Mouse (Mus musculus) midbrain, postnatal 0 days (tissue): ENCODE data around the gene Mroh3. TPM values are rescaled to one million over a fixed set of nuclear protein-coding genes. Genes with fewer than 3 reads are reported as not detected.

Experiments used
- ATAC-seq: fragments of 200-750 bp; cut with Nextera tagmentation; 2 replicates; pipeline ENCODE4 v1.8.0; 2017; ENCODE audit warnings: moderate number of reproducible peaks, mild to moderate bottlenecking, moderate TSS enrichment, moderate library complexity; ENCODE audit not compliant: low FRiP score
- DNase-seq: peaks from one replicate; pipeline ENCODE4 v3.0.0-alpha.2; 2015; ENCODE audit warnings: low spot score
- H3K27ac ChIP-seq: fragments of 300-500 bp; sonication (generic); 2 replicates; pipeline ENCODE4 v1.5.1; 2014; ENCODE audit warnings: low read depth, mild to moderate bottlenecking, low read length, mixed read lengths
- H3K27me3 ChIP-seq: fragments of 300-500 bp; sonication (generic); 2 replicates; pipeline ENCODE4 v1.6.1; 2014; ENCODE audit warnings: low read length, control low read depth, mixed read lengths; ENCODE audit not compliant: insufficient read depth
- H3K36me3 ChIP-seq: fragments of 300-500 bp; sonication (generic); 2 replicates; pipeline ENCODE4 v1.6.1; 2014; ENCODE audit warnings: low read length, control low read depth, mixed read lengths; ENCODE audit not compliant: insufficient read depth
- H3K4me1 ChIP-seq: fragments of 300-500 bp; sonication (generic); 2 replicates; pipeline ENCODE4 v1.6.1; 2014; ENCODE audit warnings: mild to moderate bottlenecking, control low read depth, antibody characterized with exemption, low read length, mixed read lengths; ENCODE audit not compliant: insufficient read depth
- H3K4me2 ChIP-seq: fragments of 300-500 bp; sonication (generic); 2 replicates; pipeline ENCODE4 v1.6.1; 2014; ENCODE audit warnings: low read depth, mild to moderate bottlenecking, low read length, mixed read lengths; ENCODE audit not compliant: poor library complexity, severe bottlenecking
- H3K4me3 ChIP-seq: fragments of 300-500 bp; sonication (generic); 2 replicates; pipeline ENCODE4 v1.5.1; 2014; ENCODE audit warnings: low read depth, mild to moderate bottlenecking, low read length, moderate library complexity
- H3K9ac ChIP-seq: fragments of 300-500 bp; sonication (generic); replicated peaks from 2 replicates; pipeline ENCODE4 v1.6.1; 2014; ENCODE audit warnings: mild to moderate bottlenecking, low read length, moderate library complexity, mixed read lengths; ENCODE audit not compliant: poor library complexity, severe bottlenecking
- H3K9me3 ChIP-seq: fragments of 300-500 bp; sonication (generic); 2 replicates; pipeline ENCODE4 v1.6.1; 2016; ENCODE audit warnings: low read length, control low read depth
- CTCF ChIP-seq: IDR thresholded peaks from 2 replicates; pipeline ENCODE4 v1.5.1; 2016; ENCODE audit warnings: antibody characterized with exemption, mild to moderate bottlenecking
- WGBS: fragments of 180-500 bp; shearing (Covaris S2); extraction: QIAGEN DNeasy Blood & Tissue Kit; methylation state at CpG from one replicate; pipeline ENCODE4 v1.1.7; 2014; 5-methylcytosine and 5-hydroxymethylcytosine counted together
- polyA plus RNA-seq: library from polyadenylated mRNA; unstranded; fragments of >200 nt; fragmentation: Nextera tagmentation; extraction: Ambion mirVana; gene quantifications from 2 replicates; pipeline ENCODE4 v1.2.1, GENCODE M21; 2015
- total RNA-seq: library from RNA; depleted of rRNA; stranded (reverse); fragments of >200 nt; gene quantifications from 2 replicates; pipeline ENCODE4 v1.2.3, GENCODE M21; 2014

The Mroh3 gene
- total and polyA plus RNA-seq, 2 experiments from 2014 or later = 0.27 TPM; not detected in 1

GRCm38 (mm10) chr1:136175183-136175582, 37.4 kb downstream of the Mroh3 start:
- DNase-seq (peak; percentile 69), ATAC-seq (no peak)
- H3K9ac ChIP-seq = no peak overlapping the region
- H3K4me2 ChIP-seq = no peak overlapping the region
- peaks cover 52% of the 10 kb centered on the region for H3K36me3 ChIP-seq
- no peaks in the 10 kb centered on the region for H3K9me3 ChIP-seq
- H3K4me1 ChIP-seq = no peaks in the 10 kb centered on the region; the same call in 1 of the 2 replicates
- H3K27me3 ChIP-seq = no peaks in the 10 kb centered on the region
- H3K4me3 ChIP-seq = no peak overlapping the region
- no peak overlapping the region for H3K27ac ChIP-seq
- 39% methylated on average over 6 of the region's 6 CpGs for WGBS
- TF ChIP-seq CTCF = peak; percentile 81

GRCm38 (mm10) chr1:136174101-136174606, 38.5 kb downstream of the Mroh3 start:
- 0 out of 2 replicates have a peak, but pooled peaks have one; percentile 10 for ATAC-seq
- DNase-seq = peak; percentile 50
- Histone ChIP-seq H3K27ac (peak overlapping the region; percentile 8; the same call in 1 of the 2 replicates), H3K4me2 (no peak overlapping the region), H3K4me1 (no peaks in the 10 kb centered on the region; the same call in 1 of the 2 replicates), H3K9ac (0 out of 2 replicates have a peak overlapping the region, but pooled peaks have one; percentile 1), H3K9me3 (no peaks in the 10 kb centered on the region), H3K27me3 (no peaks in the 10 kb centered on the region), H3K4me3 (no peak overlapping the region), H3K36me3 (peaks cover 58% of the 10 kb centered on the region)
- TF ChIP-seq CTCF = no peak
- WGBS = 15% methylated on average over 13 of the region's 13 CpGs

- H3K27me3 ChIP-seq = no peaks in the 10 kb centered on the region
- no peaks in the 10 kb centered on the region for H3K9me3 ChIP-seq
- H3K4me3 ChIP-seq = no peak overlapping the region
- ATAC-seq (no peak), DNase-seq (no peak)
- H3K36me3 ChIP-seq = peaks cover 71% of the 10 kb centered on the region
- H3K4me2 ChIP-seq = no peak overlapping the region
- TF ChIP-seq CTCF = no peak
- 70% methylated on average over 12 of the region's 12 CpGs for WGBS
- H3K4me1 ChIP-seq = no peaks in the 10 kb centered on the region; the same call in 1 of the 2 replicates
- no peak overlapping the region for H3K27ac ChIP-seq
- no peak overlapping the region for H3K9ac ChIP-seq
Observed at GRCm38 (mm10) chr1:136172696-136173095, 39.9 kb downstream of the Mroh3 start.

- Histone ChIP-seq H3K36me3 (peaks cover 72% of the 10 kb centered on the region), H3K9ac (no peak overlapping the region), H3K4me3 (no peak overlapping the region), H3K9me3 (no peaks in the 10 kb centered on the region), H3K27me3 (no peaks in the 10 kb centered on the region), H3K4me1 (no peaks in the 10 kb centered on the region; the same call in 1 of the 2 replicates), H3K4me2 (no peak overlapping the region), H3K27ac (no peak overlapping the region)
- peak; percentile 98 for TF ChIP-seq CTCF
- peak; percentile 94 for DNase-seq
- WGBS = 13% methylated on average over 5 of the region's 5 CpGs
- peak; percentile 78 for ATAC-seq
Observed at GRCm38 (mm10) chr1:136170109-136170508, 42.5 kb downstream of the Mroh3 start.

GRCm38 (mm10) chr1:136167657-136168056, 45.0 kb downstream of the Mroh3 start:
- Histone ChIP-seq H3K27me3 (no peaks in the 10 kb centered on the region), H3K9ac (no peak overlapping the region), H3K36me3 (peaks cover 83% of the 10 kb centered on the region), H3K4me3 (no peak overlapping the region), H3K27ac (no peak overlapping the region), H3K9me3 (no peaks in the 10 kb centered on the region), H3K4me2 (no peak overlapping the region), H3K4me1 (no peaks in the 10 kb centered on the region)
- 72% methylated on average over 8 of the region's 8 CpGs for WGBS
- ATAC-seq (no peak), DNase-seq (no peak)
- peak; percentile 57 for TF ChIP-seq CTCF

GRCm38 (mm10) chr1:136165436-136165835, 47.2 kb downstream of the Mroh3 start:
- Histone ChIP-seq H3K4me3 (no peak overlapping the region), H3K27me3 (no peaks in the 10 kb centered on the region), H3K27ac (no peak overlapping the region), H3K9ac (no peak overlapping the region), H3K36me3 (peaks cover 84% of the 10 kb centered on the region), H3K4me1 (no peaks in the 10 kb centered on the region), H3K9me3 (no peaks in the 10 kb centered on the region), H3K4me2 (no peak overlapping the region)
- WGBS = 21% methylated on average over 2 of the region's 2 CpGs
- ATAC-seq (peak; percentile 26; the same call in 1 of the 2 replicates), DNase-seq (peak; percentile 44)
- TF ChIP-seq CTCF = no peak
